Mouse (Mus musculus) cerebellum, adult 8-10 months (tissue): ENCODE measurements around the gene Treml4.
"Not testable (repeated sequence)": the region's sequence is repeated elsewhere in the genome, so short reads cannot be mapped to it uniquely, and the experiment has no call there.

Experiments
- DNase-seq: peaks from one replicate; pipeline ENCODE4 v3.0.0; 2022

Gene Treml4

GRCm38 (mm10) chr17:48275736-48276135 lies 11.6 kb downstream of the Treml4 start:
- no peak for DNase-seq

GRCm38 (mm10) chr17:48278381-48278780 lies 14.3 kb downstream of the Treml4 start:
- no peak for DNase-seq

GRCm38 (mm10) chr17:48279002-48279401 lies 14.9 kb downstream of the Treml4 start:
- DNase-seq, result no peak

- DNase-seq, result no peak
Observed at GRCm38 (mm10) chr17:48280943-48281738, 17.0 kb downstream of the Treml4 start.

GRCm38 (mm10) chr17:48281739-48282085 lies 17.6 kb downstream of the Treml4 start:
- DNase-seq, result no peak

- no peak for DNase-seq
Observed at GRCm38 (mm10) chr17:48286765-48287164, 22.7 kb downstream of the Treml4 start.

GRCm38 (mm10) chr17:48287276-48287675 lies 23.2 kb downstream of the Treml4 start:
- DNase-seq, result no peak

- DNase-seq, result no peak
Observed at GRCm38 (mm10) chr17:48293500-48294194, 29.6 kb downstream of the Treml4 start.

- no peak for DNase-seq
Observed at GRCm38 (mm10) chr17:48299203-48299602, 35.1 kb downstream of the Treml4 start, which contains the start of gene Treml2. Treml2 (plus strand) TSS chr17:48299498.

GRCm38 (mm10) chr17:48299756-48300155 lies 35.7 kb downstream of the Treml4 start:
- DNase-seq, result no peak

- DNase-seq, result no peak
Observed at GRCm38 (mm10) chr17:48300199-48300598, 36.1 kb downstream of the Treml4 start.

- no peak for DNase-seq
Observed at GRCm38 (mm10) chr17:48300861-48301260, 36.8 kb downstream of the Treml4 start.

GRCm38 (mm10) chr17:48301792-48302191 lies 37.7 kb downstream of the Treml4 start:
- DNase-seq, result no peak

- no peak for DNase-seq
Observed at GRCm38 (mm10) chr17:48312124-48312523, 48.0 kb downstream of the Treml4 start.

GRCm38 (mm10) chr17:48315905-48316579 lies 51.9 kb downstream of the Treml4 start, which contains the start of gene B430306N03Rik:
B430306N03Rik (plus strand) TSS chr17:48316141.
- not testable (repeated sequence) for DNase-seq

GRCm38 (mm10) chr17:48318686-48319085 lies 54.6 kb downstream of the Treml4 start:
- DNase-seq, result no peak

- DNase-seq, result no peak
Observed at GRCm38 (mm10) chr17:48321279-48321678, 57.2 kb downstream of the Treml4 start.

GRCm38 (mm10) chr17:48323236-48323635 lies 59.1 kb downstream of the Treml4 start:
- no peak for DNase-seq

- DNase-seq, result no peak
Observed at GRCm38 (mm10) chr17:48324258-48324657, 60.2 kb downstream of the Treml4 start.
